ENCODE assay signal across 8 mouse cellular contexts in the genomic region with DNA sequence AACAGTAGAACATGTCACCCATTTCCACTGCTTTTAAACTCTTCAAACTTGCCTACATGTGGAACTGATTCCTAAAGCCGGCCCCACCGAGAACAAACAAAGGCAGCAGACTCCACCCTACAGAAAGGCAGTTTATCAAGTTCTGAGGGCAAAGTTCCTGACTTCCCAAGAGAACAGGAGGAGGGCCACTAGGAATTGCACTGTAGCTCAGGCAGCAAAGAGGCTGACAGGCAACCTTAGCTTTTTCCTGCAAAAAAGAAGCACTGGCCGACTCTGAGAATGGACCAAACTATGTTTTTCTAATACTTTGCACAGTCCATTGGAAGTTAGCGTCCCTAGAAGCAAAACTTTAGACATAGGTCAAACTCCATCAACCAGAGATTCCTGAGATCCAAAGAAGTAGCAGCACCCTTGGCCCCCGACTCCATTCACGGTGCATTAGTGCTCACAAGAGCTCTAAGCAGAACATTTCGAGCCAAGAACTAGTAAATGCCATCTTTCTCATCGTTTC. TPM values are rescaled to one million over a fixed set of nuclear protein-coding genes. Genes with fewer than 3 reads are reported as not detected.
A peak's percentile ranks its signal among the peaks of the same experiment; 100 is the strongest.
DNase-seq lines count a peak whose midpoint lies in the region; ATAC-seq and TF ChIP-seq lines count a peak whose summit lies in the region.

No protein-coding gene starts in this region.

- H3K27me3 ChIP-seq in embryonic facial prominence, embryonic 15.5 days, result no peaks in the 10 kb centered on the region
- H3K27me3 ChIP-seq in hindbrain, embryonic 14.5 days (ENCODE audit: control insufficient read depth, insufficient read depth, low read length), result no peaks in the 10 kb centered on the region
- no peaks in the 10 kb centered on the region for H3K27me3 ChIP-seq in myocyte (ENCODE audit: control insufficient read depth, insufficient read depth, insufficient read length)

- no peak overlapping the region for H3K4me3 ChIP-seq in embryonic facial prominence, embryonic 15.5 days (replicated peaks)
- H3K4me3 ChIP-seq in hindbrain, embryonic 14.5 days (replicated peaks; ENCODE audit: low read length), result no peak overlapping the region
- H3K4me3 ChIP-seq in myocyte, result no peak overlapping the region

- WGBS in embryonic facial prominence, embryonic 15.5 days, result 11% methylated on average over 8 of the region's 8 CpGs
- 19% methylated on average over 8 of the region's 8 CpGs for WGBS in hindbrain, embryonic 14.5 days

- DNase-seq in ZHBTc4 (ENCODE audit: low read depth, low spot score) (peak; percentile 36), liver (peak; percentile 14)
- no peak for DNase-seq in hindbrain, embryonic 14.5 days (ENCODE audit: low spot score)
- DNase-seq in Muller cell, postnatal 12 days (ENCODE audit: inconsistent ontology term), result no peak
- DNase-seq in thymus, postnatal 14 days, result no peak
- DNase-seq in thymus, postnatal 25 days, result no peak

- no peaks in the 10 kb centered on the region for H3K36me3 ChIP-seq in embryonic facial prominence, embryonic 15.5 days
- H3K36me3 ChIP-seq in hindbrain, embryonic 14.5 days (replicated peaks; ENCODE audit: control insufficient read depth, insufficient read depth), result no peaks in the 10 kb centered on the region
- no peaks in the 10 kb centered on the region for H3K36me3 ChIP-seq in myocyte (ENCODE audit: control insufficient read depth, insufficient read depth)

- no peak for ATAC-seq in embryonic facial prominence, embryonic 15.5 days (ENCODE audit: insufficient number of reproducible peaks, low FRiP score, low TSS enrichment, low read depth)
- ATAC-seq in hindbrain, embryonic 14.5 days (ENCODE audit: low FRiP score), result no peak

- H3K79me2 ChIP-seq in myocyte (ENCODE audit: control insufficient read depth, insufficient read depth), result peaks cover 94% of the 10 kb centered on the region

- H3K9me3 ChIP-seq in embryonic facial prominence, embryonic 15.5 days (replicated peaks), result no peaks in the 10 kb centered on the region
- H3K9me3 ChIP-seq in hindbrain, embryonic 14.5 days (ENCODE audit: control insufficient read depth, low read length), result no peaks in the 10 kb centered on the region

- peaks cover 67% of the 10 kb centered on the region for H3K4me1 ChIP-seq in embryonic facial prominence, embryonic 15.5 days
- H3K4me1 ChIP-seq in hindbrain, embryonic 14.5 days (replicated peaks; ENCODE audit: control insufficient read depth, insufficient read depth, low read length), result peaks cover 45% of the 10 kb centered on the region

- no peak for TF ChIP-seq POLR2A in myocyte (IDR thresholded peaks at IDR 0.05; ENCODE audit: insufficient read length, low read depth)

- no peak overlapping the region for H3ac ChIP-seq in myocyte (ENCODE audit: control insufficient read depth, insufficient read length)

- no peak overlapping the region for H3K9ac ChIP-seq in embryonic facial prominence, embryonic 15.5 days
- H3K9ac ChIP-seq in hindbrain, embryonic 14.5 days, result no peak overlapping the region

- peak overlapping the region; percentile 87 for H3K27ac ChIP-seq in embryonic facial prominence, embryonic 15.5 days (replicated peaks)
- peak overlapping the region; percentile 91 for H3K27ac ChIP-seq in hindbrain, embryonic 14.5 days

- H3K4me2 ChIP-seq in embryonic facial prominence, embryonic 15.5 days (replicated peaks), result peak overlapping the region; percentile 27
- H3K4me2 ChIP-seq in hindbrain, embryonic 14.5 days (replicated peaks), result peak overlapping the region; percentile 6
- H3K4me2 ChIP-seq in myocyte (ENCODE audit: low read depth), result peak overlapping the region; percentile 100

TF ChIP-seq in myocyte, 11 proteins besides CTCF, POLR2A, EP300 and RAD21:
- TF ChIP-seq TCF3 (IDR thresholded peaks at IDR 0.05; ENCODE audit: insufficient read length, low read depth) (no peak), MAX (IDR thresholded peaks at IDR 0.05; ENCODE audit: low read depth) (no peak), SRF (IDR thresholded peaks at IDR 0.05; ENCODE audit: control insufficient read depth, insufficient read length, low read depth) (no peak), CEBPB (IDR thresholded peaks at IDR 0.05; ENCODE audit: insufficient read depth, poor library complexity, severe bottlenecking) (no peak), MYOD1 (IDR thresholded peaks at IDR 0.05; ENCODE audit: control insufficient read depth in 1 of 3, insufficient read length in 2 of 3, low read depth in 2 of 3) (no peak), POLR2AphosphoS2 (IDR thresholded peaks at IDR 0.05; ENCODE audit: insufficient read length, low read depth) (no peak)

RNA-seq across cellular contexts. Expression of a gene that starts 14.3 kb away (rescaled TPM):
- polyA plus RNA-seq in embryonic facial prominence, embryonic 15.5 days (2015; fragmentation: Nextera tagmentation; extraction: Ambion mirVana), result 49.9 and 52.7 TPM in 2 replicates
- 30.7 and 34.8 TPM in 2 replicates for polyA plus RNA-seq in hindbrain, embryonic 14.5 days (2014; fragmentation: Nextera tagmentation; extraction: Ambion mirVana)
- polyA plus RNA-seq in myocyte (2012; fragmentation: generic; extraction: Trizol), result 64.6 TPM

RNA-seq across cellular contexts. Expression of a gene that starts 22.6 kb away (rescaled TPM):
- polyA plus RNA-seq in embryonic facial prominence, embryonic 15.5 days (2015; fragmentation: Nextera tagmentation; extraction: Ambion mirVana), result 0.16 and 0.27 TPM in 2 replicates
- polyA plus RNA-seq in hindbrain, embryonic 14.5 days (2014; fragmentation: Nextera tagmentation; extraction: Ambion mirVana), result 0.16 and 0.40 TPM in 2 replicates
- 0.01 TPM for polyA plus RNA-seq in myocyte (2012; fragmentation: generic; extraction: Trizol)

RNA-seq across cellular contexts. Expression of a gene that starts 34.3 kb away (rescaled TPM):
- polyA plus RNA-seq in embryonic facial prominence, embryonic 15.5 days (2015; fragmentation: Nextera tagmentation; extraction: Ambion mirVana), result 230 and 231 TPM in 2 replicates
- 196 and 205 TPM in 2 replicates for polyA plus RNA-seq in hindbrain, embryonic 14.5 days (2014; fragmentation: Nextera tagmentation; extraction: Ambion mirVana)
- 129 TPM for polyA plus RNA-seq in myocyte (2012; fragmentation: generic; extraction: Trizol)

RNA-seq across cellular contexts. Expression of a gene that starts 41.6 kb away (rescaled TPM):
- polyA plus RNA-seq in embryonic facial prominence, embryonic 15.5 days (2015; fragmentation: Nextera tagmentation; extraction: Ambion mirVana), result not detected in 2 replicates
- not detected in 2 replicates for polyA plus RNA-seq in hindbrain, embryonic 14.5 days (2014; fragmentation: Nextera tagmentation; extraction: Ambion mirVana)
- polyA plus RNA-seq in myocyte (2012; fragmentation: generic; extraction: Trizol), result not detected

RNA-seq across cellular contexts. Expression of a gene that starts 41.9 kb away (rescaled TPM):
- polyA plus RNA-seq in embryonic facial prominence, embryonic 15.5 days (2015; fragmentation: Nextera tagmentation; extraction: Ambion mirVana), result 31.3 and 34.0 TPM in 2 replicates
- polyA plus RNA-seq in hindbrain, embryonic 14.5 days (2014; fragmentation: Nextera tagmentation; extraction: Ambion mirVana), result 59.3 and 61.3 TPM in 2 replicates
- 20.3 TPM for polyA plus RNA-seq in myocyte (2012; fragmentation: generic; extraction: Trizol)

Comparison
In these comparisons a context has a peak if more than half of its experiments do, and no peak if none do; other contexts are left out.
1. DNase-seq: peak in ZHBTc4 (single experiment) and liver (single experiment); none in hindbrain, embryonic 14.5 days (single experiment), Muller cell, postnatal 12 days (single experiment), thymus, postnatal 14 days (single experiment) and thymus, postnatal 25 days (single experiment).
2. H3K4me2 ChIP-seq: peak in every context shown above with its lines; median percentile 100 in myocyte; 27 in embryonic facial prominence, embryonic 15.5 days; 6 in hindbrain, embryonic 14.5 days.